Mouse (Mus musculus) olfactory bulb, adult 2 months (tissue): Measurements from ENCODE around the gene Pde1a. TPM values are rescaled to one million over a fixed set of nuclear protein-coding genes. Genes with fewer than 3 reads are reported as not detected.
A peak's percentile ranks its signal among the peaks of the same experiment; 100 is the strongest.

Experiments
- H3K27ac ChIP-seq: fragments of 200-500 bp; 2 replicates; pipeline ENCODE4 v1.5.1; 2012; ENCODE audit warnings: low read depth, low read length; ENCODE audit not compliant: insufficient read depth
- H3K4me1 ChIP-seq: fragments of 200-500 bp; 2 replicates; pipeline ENCODE4 v1.6.1; 2012; ENCODE audit warnings: low read length; ENCODE audit not compliant: control insufficient read depth, insufficient read depth
- H3K4me3 ChIP-seq: fragments of 200-500 bp; 2 replicates; pipeline ENCODE4 v1.5.1; 2012; ENCODE audit warnings: mild to moderate bottlenecking, low read depth, low read length, moderate library complexity; ENCODE audit not compliant: insufficient read depth
- CTCF ChIP-seq: fragments of 200-500 bp; IDR thresholded peaks from 2 replicates; pipeline ENCODE4 v1.5.1; 2012; ENCODE audit warnings: low read depth, mild to moderate bottlenecking, low read length, moderate library complexity; ENCODE audit not compliant: insufficient read depth
- POLR2A ChIP-seq: fragments of 200-500 bp; IDR thresholded peaks from 2 replicates; pipeline ENCODE4 v1.6.1; 2012; ENCODE audit warnings: mild to moderate bottlenecking, low read depth, low read length, moderate library complexity; ENCODE audit not compliant: insufficient read depth
- WGBS: fragments of 180-500 bp; shearing (Covaris S2); methylation state at CpG from one replicate; pipeline ENCODE4 v1.1.7; 2018; 5-methylcytosine and 5-hydroxymethylcytosine counted together
- polyA plus RNA-seq: library from polyadenylated mRNA; stranded (reverse); fragments of >200 nt; gene quantifications from 2 replicates; pipeline ENCODE4 v1.2.4, GENCODE M21; 2012; ENCODE audit warnings: low replicate concordance; ENCODE audit not compliant: missing spikeins, insufficient read depth, insufficient read length

Gene Pde1a
- polyA plus RNA-seq: not detected in 2 replicates

GRCm38 (mm10) chr2:80128861-80129698, at the start of gene Pde1a:
Gene Pde1a (minus strand): TSS chr2:80129458.
- peak within 1 kb of the TSS; percentile 40 for H3K4me3 ChIP-seq
- TF ChIP-seq POLR2A (no peak), CTCF (no peak)
- WGBS: 5% methylated on average over 21 of the region's 21 CpGs
- 0 out of 2 replicates have a peak within 1 kb of the TSS, but pooled peaks have one; percentile 46 for H3K27ac ChIP-seq
- no peaks in the 10 kb centered on the region for H3K4me1 ChIP-seq

DNA sequence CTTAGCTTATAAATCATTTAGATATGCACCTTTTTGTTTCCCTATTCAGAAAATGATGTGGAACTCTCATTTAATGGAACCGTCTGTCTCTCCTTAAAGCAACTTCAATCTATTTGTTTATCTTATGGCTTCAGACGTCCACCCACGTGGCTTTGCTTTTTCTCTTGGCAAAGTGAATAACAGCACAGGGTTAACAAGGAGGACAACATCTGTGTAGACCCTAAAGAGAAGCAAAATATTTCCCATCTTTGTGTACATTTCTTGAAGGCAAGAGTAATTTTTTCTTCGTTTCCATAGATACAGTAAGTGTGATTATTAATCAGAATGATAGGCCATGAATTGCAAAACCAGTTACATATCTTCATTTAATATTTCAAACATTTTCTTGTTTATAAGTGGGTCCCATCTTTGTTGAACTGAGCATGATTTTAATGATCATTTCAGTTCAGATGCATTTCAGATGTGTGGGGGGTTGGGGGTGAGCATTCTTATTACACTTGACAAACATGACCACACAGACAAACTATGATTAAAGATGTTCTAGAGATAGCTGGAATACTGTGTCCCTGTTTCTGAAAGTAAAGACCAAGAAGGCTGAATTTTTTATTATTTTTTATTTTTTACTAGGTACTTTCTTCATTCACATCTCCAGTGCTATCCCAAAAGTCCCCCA, 49.5 kb upstream of the Pde1a start:
- TF ChIP-seq CTCF (no peak), POLR2A (no peak)
- Histone ChIP-seq H3K4me3 (no peak overlapping the region), H3K4me1 (no peaks in the 10 kb centered on the region), H3K27ac (no peak overlapping the region)
- WGBS: 85% methylated on average over 4 of the region's 4 CpGs

- WGBS: 83% methylated on average over 3 of the region's 3 CpGs
- Histone ChIP-seq H3K27ac (no peak overlapping the region), H3K4me1 (no peaks in the 10 kb centered on the region), H3K4me3 (no peak overlapping the region)
- TF ChIP-seq POLR2A (no peak), CTCF (no peak)
Observed at GRCm38 (mm10) chr2:80178154-80178553, 48.9 kb upstream of the Pde1a start.

DNA sequence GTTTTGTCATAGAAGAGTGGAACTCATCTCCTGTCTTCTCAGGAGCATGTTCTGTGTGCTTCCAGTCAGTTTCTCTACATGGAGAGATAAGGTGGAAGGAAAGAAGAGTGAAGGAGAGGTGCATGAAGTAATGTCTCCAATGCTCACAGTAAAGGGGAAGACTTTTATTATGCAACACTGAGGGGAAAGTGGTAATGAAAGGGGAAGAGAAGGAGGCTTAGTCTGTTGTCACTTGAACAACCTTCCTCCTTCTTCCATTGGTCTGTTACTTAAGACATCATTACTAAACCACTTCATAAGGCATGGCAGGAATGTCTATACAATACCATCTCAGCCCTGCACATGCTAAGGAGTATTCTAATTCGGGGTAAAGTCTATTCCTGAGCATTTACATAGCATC, 38.8 kb upstream of the Pde1a start:
- WGBS: 96% methylated on average over 1 of the region's 1 CpGs
- no peak overlapping the region for H3K27ac ChIP-seq
- H3K4me3 ChIP-seq: no peak overlapping the region
- no peak for TF ChIP-seq CTCF
- no peak for TF ChIP-seq POLR2A
- H3K4me1 ChIP-seq: no peaks in the 10 kb centered on the region

DNA sequence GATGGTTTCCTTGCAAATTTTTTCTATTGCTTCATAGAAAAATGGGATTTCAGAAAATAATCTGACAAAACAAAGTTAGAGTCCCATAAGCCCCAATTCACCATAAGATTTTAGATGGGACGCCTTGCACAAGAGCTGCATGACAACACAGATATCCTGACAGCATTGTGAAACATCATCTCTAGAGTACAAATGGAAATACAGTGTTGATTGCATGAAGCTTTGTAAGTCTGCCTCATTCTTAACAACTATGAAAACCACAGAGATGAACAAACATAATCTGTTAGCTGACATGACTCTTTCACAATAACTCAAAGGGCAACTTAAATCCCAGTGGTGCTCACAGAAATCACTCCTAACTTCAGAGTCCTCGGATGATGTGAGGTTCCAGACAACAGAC, 29.5 kb upstream of the Pde1a start:
- WGBS: 96% methylated on average over 2 of the region's 2 CpGs
- H3K4me1 ChIP-seq: no peaks in the 10 kb centered on the region
- TF ChIP-seq POLR2A: no peak
- no peak for TF ChIP-seq CTCF
- no peak overlapping the region for H3K4me3 ChIP-seq
- H3K27ac ChIP-seq: no peak overlapping the region

- no peak for TF ChIP-seq CTCF
- TF ChIP-seq POLR2A: no peak
- H3K4me1 ChIP-seq: no peaks in the 10 kb centered on the region
- WGBS: 87% methylated on average over 3 of the region's 3 CpGs
- no peak overlapping the region for H3K4me3 ChIP-seq
- no peak overlapping the region for H3K27ac ChIP-seq
Observed at GRCm38 (mm10) chr2:80158196-80158595, 28.9 kb upstream of the Pde1a start.

GRCm38 (mm10) chr2:80150019-80150418, 20.8 kb upstream of the Pde1a start:
- H3K27ac ChIP-seq: no peak overlapping the region
- WGBS: 81% methylated on average over 6 of the region's 6 CpGs
- TF ChIP-seq CTCF (no peak), POLR2A (no peak)
- no peaks in the 10 kb centered on the region for H3K4me1 ChIP-seq
- H3K4me3 ChIP-seq: no peak overlapping the region

DNA sequence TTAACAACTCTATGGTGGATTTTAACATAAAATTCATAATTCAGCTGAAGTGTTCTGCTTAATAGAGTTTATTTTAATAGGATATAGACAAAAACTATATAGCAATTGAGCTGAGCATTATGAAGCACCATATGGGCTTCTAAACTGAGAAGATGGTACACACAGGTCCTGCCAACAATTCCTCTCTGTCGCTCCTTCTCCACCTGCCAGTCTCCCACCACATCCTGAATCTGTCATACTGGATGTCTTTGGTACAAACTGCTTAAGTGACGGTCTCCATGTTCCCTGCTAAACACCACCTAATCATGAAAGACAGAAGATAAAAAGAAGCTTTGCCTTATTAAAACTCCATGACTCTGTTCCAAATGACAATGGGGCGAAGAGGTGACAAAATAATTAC, 20.1 kb upstream of the Pde1a start:
- TF ChIP-seq POLR2A (no peak), CTCF (no peak)
- no peak overlapping the region for H3K27ac ChIP-seq
- 87% methylated on average over 3 of the region's 3 CpGs for WGBS
- no peak overlapping the region for H3K4me3 ChIP-seq
- no peaks in the 10 kb centered on the region for H3K4me1 ChIP-seq

GRCm38 (mm10) chr2:80135076-80135475, 5.8 kb upstream of the Pde1a start:
- Histone ChIP-seq H3K4me1 (no peaks in the 10 kb centered on the region), H3K4me3 (no peak overlapping the region), H3K27ac (no peak overlapping the region)
- no peak for TF ChIP-seq POLR2A
- no peak for TF ChIP-seq CTCF
- WGBS: 86% methylated on average over 3 of the region's 3 CpGs
